Mouse (Mus musculus): ENCODE measurements at regions not wholly inside any gene's neighbourhood (a gene's known extent, or its start where the extent isn't known, plus 50 kb on each side); places are given as distances from the start of the nearest gene placed in this dataset.
"Not testable (repeated sequence)": the region's sequence is repeated elsewhere in the genome, so short reads cannot be mapped to it uniquely, and the experiment has no call there.

- H3K4me3 ChIP-seq (ENCODE audit: insufficient read depth, low read depth, low read length): no peak overlapping the region
- H3K27ac ChIP-seq (replicated peaks; ENCODE audit: insufficient read depth, low read depth, low read length): no peak overlapping the region
- no peaks in the 10 kb centered on the region for H3K36me3 ChIP-seq (ENCODE audit: control insufficient read depth, insufficient read depth, low read length)
- no peaks in the 10 kb centered on the region for H3K79me2 ChIP-seq (ENCODE audit: control insufficient read depth, insufficient read depth, low read length)
- no peaks in the 10 kb centered on the region for H3K27me3 ChIP-seq (ENCODE audit: control insufficient read depth, insufficient read depth, low read length)
- TF ChIP-seq POLR2A (IDR thresholded peaks at IDR 0.05; ENCODE audit: extremely low read depth, insufficient read depth, low read length): no peak
- no peak for DNase-seq (ENCODE audit: extremely low read depth, low read depth, low spot score)
- 87% methylated on average over 6 of the region's 6 CpGs for WGBS
- H3K4me1 ChIP-seq (ENCODE audit: control insufficient read depth, insufficient read depth, low read length): peaks cover 2% of the 10 kb centered on the region; the same call in 1 of the 2 replicates
- H3K9ac ChIP-seq (ENCODE audit: low read depth, low read length): no peak overlapping the region
Measured at GRCm38 (mm10) chr10:120284785-120285184, 57.9 kb downstream of the Llph start.

- Histone ChIP-seq H3K79me2 (ENCODE audit: control insufficient read depth, insufficient read depth, low read length) (no peaks in the 10 kb centered on the region), H3K9ac (ENCODE audit: low read depth, low read length) (no peak overlapping the region), H3K36me3 (ENCODE audit: control insufficient read depth, insufficient read depth, low read length) (no peaks in the 10 kb centered on the region), H3K4me3 (ENCODE audit: insufficient read depth, low read depth, low read length) (no peak overlapping the region), H3K27me3 (ENCODE audit: control insufficient read depth, insufficient read depth, low read length) (no peaks in the 10 kb centered on the region), H3K4me1 (ENCODE audit: control insufficient read depth, insufficient read depth, low read length) (no peaks in the 10 kb centered on the region), H3K27ac (replicated peaks; ENCODE audit: insufficient read depth, low read depth, low read length) (no peak overlapping the region)
- DNase-seq (ENCODE audit: extremely low read depth, low read depth, low spot score): no peak
- TF ChIP-seq CTCF (IDR thresholded peaks at IDR 0.05; ENCODE audit: low read depth, low read length) (no peak), POLR2A (IDR thresholded peaks at IDR 0.05; ENCODE audit: extremely low read depth, insufficient read depth, low read length) (no peak)
- 90% methylated on average over 3 of the region's 3 CpGs for WGBS
Measured at GRCm38 (mm10) chr10:120291912-120292311, 65.0 kb downstream of the Llph start.

GRCm38 (mm10) chr10:120293381-120293780 lies 66.5 kb downstream of the Llph start:
- not testable (repeated sequence) for H3K4me1 ChIP-seq (ENCODE audit: control insufficient read depth, insufficient read depth, low read length); H3K79me2 ChIP-seq (ENCODE audit: control insufficient read depth, insufficient read depth, low read length); DNase-seq (ENCODE audit: extremely low read depth, low read depth, low spot score); H3K36me3 ChIP-seq (ENCODE audit: control insufficient read depth, insufficient read depth, low read length); H3K27me3 ChIP-seq (ENCODE audit: control insufficient read depth, insufficient read depth, low read length); H3K9ac ChIP-seq (ENCODE audit: low read depth, low read length); H3K27ac ChIP-seq (replicated peaks; ENCODE audit: insufficient read depth, low read depth, low read length); H3K4me3 ChIP-seq (ENCODE audit: insufficient read depth, low read depth, low read length)
- 94% methylated on average over 13 of the region's 13 CpGs for WGBS

- TF ChIP-seq POLR2A (IDR thresholded peaks at IDR 0.05; ENCODE audit: extremely low read depth, insufficient read depth, low read length) (no peak), CTCF (IDR thresholded peaks at IDR 0.05; ENCODE audit: low read depth, low read length) (no peak)
- WGBS: 73% methylated on average over 9 of the region's 9 CpGs
- Histone ChIP-seq H3K9ac (ENCODE audit: low read depth, low read length) (no peak overlapping the region), H3K4me3 (ENCODE audit: insufficient read depth, low read depth, low read length) (no peak overlapping the region), H3K4me1 (ENCODE audit: control insufficient read depth, insufficient read depth, low read length) (no peaks in the 10 kb centered on the region), H3K27me3 (ENCODE audit: control insufficient read depth, insufficient read depth, low read length) (no peaks in the 10 kb centered on the region), H3K79me2 (ENCODE audit: control insufficient read depth, insufficient read depth, low read length) (no peaks in the 10 kb centered on the region), H3K27ac (replicated peaks; ENCODE audit: insufficient read depth, low read depth, low read length) (no peak overlapping the region), H3K36me3 (ENCODE audit: control insufficient read depth, insufficient read depth, low read length) (no peaks in the 10 kb centered on the region)
- DNase-seq (ENCODE audit: extremely low read depth, low read depth, low spot score): no peak
Measured at GRCm38 (mm10) chr10:120294487-120294886, 67.6 kb downstream of the Llph start.

GRCm38 (mm10) chr10:120297311-120297710 lies 70.4 kb downstream of the Llph start:
- H3K4me3 ChIP-seq (ENCODE audit: insufficient read depth, low read depth, low read length): no peak overlapping the region
- TF ChIP-seq POLR2A (IDR thresholded peaks at IDR 0.05; ENCODE audit: extremely low read depth, insufficient read depth, low read length) (no peak), CTCF (IDR thresholded peaks at IDR 0.05; ENCODE audit: low read depth, low read length) (no peak)
- no peaks in the 10 kb centered on the region for H3K79me2 ChIP-seq (ENCODE audit: control insufficient read depth, insufficient read depth, low read length)
- no peaks in the 10 kb centered on the region for H3K27me3 ChIP-seq (ENCODE audit: control insufficient read depth, insufficient read depth, low read length)
- H3K27ac ChIP-seq (replicated peaks; ENCODE audit: insufficient read depth, low read depth, low read length): no peak overlapping the region
- no peak overlapping the region for H3K9ac ChIP-seq (ENCODE audit: low read depth, low read length)
- H3K36me3 ChIP-seq (ENCODE audit: control insufficient read depth, insufficient read depth, low read length): no peaks in the 10 kb centered on the region
- no peaks in the 10 kb centered on the region for H3K4me1 ChIP-seq (ENCODE audit: control insufficient read depth, insufficient read depth, low read length)
- DNase-seq (ENCODE audit: extremely low read depth, low read depth, low spot score): no peak

- Histone ChIP-seq H3K9ac (ENCODE audit: low read depth, low read length) (no peak overlapping the region), H3K36me3 (ENCODE audit: control insufficient read depth, insufficient read depth, low read length) (no peaks in the 10 kb centered on the region), H3K27me3 (ENCODE audit: control insufficient read depth, insufficient read depth, low read length) (no peaks in the 10 kb centered on the region), H3K4me1 (ENCODE audit: control insufficient read depth, insufficient read depth, low read length) (no peaks in the 10 kb centered on the region), H3K4me3 (ENCODE audit: insufficient read depth, low read depth, low read length) (no peak overlapping the region), H3K79me2 (ENCODE audit: control insufficient read depth, insufficient read depth, low read length) (no peaks in the 10 kb centered on the region), H3K27ac (replicated peaks; ENCODE audit: insufficient read depth, low read depth, low read length) (no peak overlapping the region)
- TF ChIP-seq POLR2A (IDR thresholded peaks at IDR 0.05; ENCODE audit: extremely low read depth, insufficient read depth, low read length) (no peak), CTCF (IDR thresholded peaks at IDR 0.05; ENCODE audit: low read depth, low read length) (no peak)
- WGBS: 72% methylated on average over 14 of the region's 14 CpGs
- DNase-seq (ENCODE audit: extremely low read depth, low read depth, low spot score): no peak
Measured at GRCm38 (mm10) chr10:120298293-120298927, 71.5 kb downstream of the Llph start.

Data from liver, adult 2 months (tissue).